Mouse (Mus musculus) granulocyte monocyte progenitor cell, adult 5-6 weeks (primary cell): ENCODE results near the gene Usp36. TPM values are rescaled to one million over a fixed set of nuclear protein-coding genes. Genes with fewer than 3 reads are reported as not detected.
A peak's percentile ranks its signal among the peaks of the same experiment; 100 is the strongest.
"Not testable (repeated sequence)": the region's sequence is repeated elsewhere in the genome, so short reads cannot be mapped to it uniquely, and the experiment has no call there.

Source experiments
- ATAC-seq: replicated peaks from 2 replicates; pipeline ENCODE4 v1.8.0; 2016; ENCODE audit warnings: mild to moderate bottlenecking, moderate TSS enrichment, inconsistent platforms; ENCODE audit not compliant: poor library complexity, severe bottlenecking
- total RNA-seq, 2 experiments: library from RNA; stranded (forward) in 1 of 2; stranded (reverse) in 1 of 2; fragments of 200-712, 200-1000 nt in 1 of 2; fragments of >200 nt in 1 of 2; fragmentation: Nextera tagmentation in 1 of 2; gene quantifications; 2 replicates each; pipeline ENCODE4 v1.2.3; 2014 to 2017

Usp36 gene
- total RNA-seq, 2 experiments from 2014 or later, result 12.5 to 27.6 TPM

DNA sequence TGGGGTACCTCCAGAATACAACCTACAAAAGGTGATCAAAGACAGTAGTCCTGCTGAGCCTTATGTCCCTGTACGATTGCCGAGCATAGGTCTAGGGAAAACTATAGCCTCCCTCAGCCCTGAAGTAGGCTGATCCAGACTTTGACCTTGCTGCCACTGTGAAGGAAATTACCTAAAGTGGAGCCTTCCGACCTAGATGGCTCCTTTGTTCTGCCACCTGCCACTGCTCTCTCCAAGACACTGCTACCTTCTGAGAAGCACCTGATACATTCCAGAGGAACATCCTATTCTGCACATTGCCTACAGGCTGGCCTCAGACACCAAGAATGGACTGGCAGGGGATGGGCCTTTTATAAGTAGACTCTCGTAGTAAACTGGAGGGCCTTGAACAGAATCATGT is 13.9 kb upstream of the Usp36 start:
- ATAC-seq, result not testable (repeated sequence)

- ATAC-seq, result no peak
These were observed 8.8 kb upstream of the Usp36 start for GRCm38 (mm10) chr11:118298810-118299209.

GRCm38 (mm10) chr11:118297967-118298366 is 7.9 kb upstream of the Usp36 start:
- ATAC-seq, result no peak

- ATAC-seq, result no peak
These were observed 5.0 kb upstream of the Usp36 start for GRCm38 (mm10) chr11:118295026-118295425.

DNA sequence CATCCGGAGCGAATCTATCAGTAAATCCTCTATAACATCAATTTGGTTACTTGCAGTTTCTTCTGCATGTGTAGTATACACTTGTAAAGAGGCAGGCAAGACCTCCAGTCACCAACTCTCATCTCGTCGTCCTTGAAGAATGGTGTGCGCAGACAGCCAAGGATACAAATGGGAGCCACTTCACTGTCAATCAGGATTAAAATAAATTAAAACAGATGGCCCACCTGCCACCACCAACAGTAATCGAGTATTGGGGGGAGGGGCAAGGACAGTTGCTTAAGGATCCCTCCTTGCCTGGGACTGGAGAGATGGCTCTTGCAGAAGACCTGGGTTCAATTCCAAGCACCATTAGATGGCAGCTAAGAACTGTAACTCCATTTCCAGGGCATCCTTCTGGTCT is 2.6 kb upstream of the Usp36 start:
- ATAC-seq, result no peak

DNA sequence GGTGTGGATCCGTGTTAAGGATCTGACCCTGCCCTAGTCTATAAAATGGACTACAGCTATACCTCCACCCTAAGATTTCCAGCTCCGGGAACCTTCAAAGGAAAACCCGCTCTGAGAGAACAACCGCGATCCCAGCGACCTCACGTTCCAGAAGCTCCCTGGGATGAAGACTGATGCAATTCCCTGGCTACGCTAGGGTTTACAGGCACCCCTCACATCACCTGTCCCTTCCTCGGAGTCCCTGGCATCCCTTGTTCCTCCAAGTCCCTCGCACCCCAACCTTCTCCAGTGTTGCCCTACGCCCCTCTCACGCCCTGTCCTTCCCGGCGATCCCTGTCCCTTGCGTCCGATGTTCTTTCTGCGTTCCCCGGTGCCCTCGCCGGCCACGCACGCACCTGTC is 482 bp downstream of the Usp36 start:
- ATAC-seq, result no peak

DNA sequence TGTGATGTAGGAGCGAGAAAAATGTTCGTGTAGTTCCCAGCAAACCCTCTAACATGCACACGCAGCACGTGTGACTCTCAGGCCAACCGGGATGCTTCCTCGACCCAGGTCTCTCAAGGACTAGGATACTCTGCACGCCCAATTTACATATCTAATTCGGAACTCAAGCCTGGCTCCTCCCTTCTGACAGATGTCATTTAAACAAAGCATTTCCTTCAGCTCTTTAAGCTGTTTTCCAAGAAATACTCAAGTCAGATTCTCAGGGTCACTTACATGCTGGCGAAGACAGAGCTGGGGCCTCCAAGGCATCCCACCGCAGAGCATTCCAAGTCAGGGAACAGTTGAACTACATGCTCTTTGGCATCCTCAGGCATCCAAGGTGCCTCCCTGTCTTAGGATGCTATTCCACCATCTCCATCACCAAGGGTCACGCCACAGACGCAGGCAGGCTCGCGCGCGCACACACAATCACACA is 970 bp downstream of the Usp36 start:
- peak; percentile 20; the same call in 1 of the 2 replicates for ATAC-seq

DNA sequence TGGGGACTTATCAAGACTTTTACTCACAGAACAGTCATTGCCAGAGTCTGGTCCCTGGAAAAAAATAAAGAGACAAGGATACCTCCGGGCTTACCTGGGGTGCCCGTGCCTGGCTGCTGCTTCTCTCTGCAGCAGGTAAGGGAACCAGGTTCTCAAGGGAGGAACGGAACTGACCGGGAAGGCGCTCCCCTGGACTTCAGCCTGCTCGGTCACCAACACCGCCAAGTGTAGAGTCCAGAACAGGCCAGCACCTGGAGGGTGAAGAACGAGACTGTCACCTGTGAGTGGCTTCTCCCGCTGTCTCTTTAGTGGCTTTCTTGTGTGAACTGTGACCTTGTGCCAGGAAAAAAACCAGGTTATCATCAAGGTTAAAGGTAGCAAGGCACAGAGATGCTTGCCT is 2.5 kb downstream of the Usp36 start:
- ATAC-seq, result no peak

- ATAC-seq, result no peak
These were observed 3.6 kb downstream of the Usp36 start for GRCm38 (mm10) chr11:118286434-118286833.

- no peak for ATAC-seq
These were observed 4.3 kb downstream of the Usp36 start for GRCm38 (mm10) chr11:118285791-118286190.

DNA sequence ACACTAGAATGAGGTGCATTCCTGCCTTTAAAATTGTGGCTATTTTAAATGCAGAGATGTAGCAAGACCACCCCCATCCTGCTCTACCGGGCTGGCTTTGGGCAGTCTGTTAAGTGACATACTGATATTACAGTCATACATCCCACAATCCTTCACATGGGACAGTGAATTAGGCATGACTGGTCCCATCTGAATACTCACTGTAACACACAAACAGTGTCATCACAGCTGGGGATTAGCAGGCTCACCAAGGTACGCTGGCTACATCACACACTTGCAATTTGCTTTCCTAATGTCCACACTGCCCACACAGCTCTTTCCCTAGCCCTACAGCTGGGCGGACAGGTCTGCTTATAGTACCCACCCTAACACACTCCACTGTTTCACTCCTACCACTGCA is 9.8 kb downstream of the Usp36 start:
- no peak for ATAC-seq

DNA sequence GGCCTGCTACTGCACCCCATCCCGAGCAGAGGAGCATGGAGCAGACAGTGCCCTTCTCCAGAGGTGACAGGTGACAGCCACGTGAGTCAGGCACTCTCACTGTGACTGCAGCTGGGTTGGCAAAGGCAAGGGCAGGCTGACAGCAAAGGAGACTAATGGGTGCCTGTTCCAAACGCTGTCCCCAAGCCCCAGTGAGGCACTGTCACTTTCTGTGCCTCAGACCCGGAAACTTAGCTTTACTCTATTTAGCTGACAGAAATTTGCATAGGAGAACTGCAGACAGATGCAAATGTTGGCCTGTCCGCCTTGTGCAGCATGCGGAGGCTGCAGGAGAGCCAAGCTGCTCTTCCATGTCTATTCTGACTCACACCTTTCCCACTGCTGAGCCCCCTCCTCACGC is 13.7 kb downstream of the Usp36 start:
- ATAC-seq, result no peak

- ATAC-seq, result peak; percentile 57
These were observed 15.0 kb downstream of the Usp36 start for GRCm38 (mm10) chr11:118275092-118275491.

DNA sequence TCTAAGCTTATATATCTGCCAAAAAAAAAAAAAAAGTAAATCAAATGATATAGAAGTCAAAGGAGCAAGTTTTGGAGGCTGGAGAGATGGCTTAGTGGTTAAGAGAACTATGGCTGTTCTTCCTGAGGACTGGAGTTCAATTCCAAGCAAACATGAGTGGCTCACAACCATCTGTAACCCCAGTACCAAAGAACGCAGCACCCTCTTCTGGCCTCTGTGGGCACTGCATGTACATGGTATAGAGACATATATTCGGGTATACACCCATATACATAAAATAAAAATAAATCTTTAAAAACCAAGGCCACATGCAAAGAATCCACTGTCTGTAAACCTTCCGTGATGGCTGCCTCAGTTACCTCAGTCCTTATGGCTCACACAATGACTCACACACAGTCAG is 20.2 kb downstream of the Usp36 start:
- no peak for ATAC-seq

- ATAC-seq, result no peak
These were observed 23.4 kb downstream of the Usp36 start for GRCm38 (mm10) chr11:118266666-118267046.

DNA sequence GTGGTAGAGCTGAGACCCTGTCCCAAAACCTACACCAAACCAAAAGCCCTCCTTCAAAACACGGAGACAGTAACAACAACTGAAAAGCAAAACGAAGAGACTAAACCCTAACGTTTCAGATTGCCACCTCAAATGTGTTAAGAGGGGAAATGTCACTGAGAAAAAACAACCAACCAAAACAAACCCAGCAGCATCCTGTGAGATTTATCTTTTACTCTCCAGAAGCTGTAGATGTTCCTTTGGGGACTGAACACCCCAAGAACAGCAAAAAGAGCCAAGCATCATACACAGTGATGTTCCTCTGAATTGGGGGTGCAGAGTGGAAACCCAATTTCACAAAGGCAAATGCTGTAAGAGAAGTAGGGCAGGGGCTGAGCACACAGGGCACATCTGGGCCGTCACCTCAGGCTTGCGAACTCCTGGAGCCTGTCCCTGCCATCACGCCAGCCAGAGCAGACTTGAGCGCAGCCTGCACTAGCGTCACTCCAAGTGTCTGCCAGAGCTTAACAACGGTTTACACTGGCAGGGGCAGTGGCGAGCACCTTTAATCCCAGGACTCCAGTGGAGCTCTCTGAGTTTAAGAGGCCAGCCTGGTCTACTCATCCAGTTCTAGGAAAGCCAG is 23.9 kb downstream of the Usp36 start:
- no peak for ATAC-seq

DNA sequence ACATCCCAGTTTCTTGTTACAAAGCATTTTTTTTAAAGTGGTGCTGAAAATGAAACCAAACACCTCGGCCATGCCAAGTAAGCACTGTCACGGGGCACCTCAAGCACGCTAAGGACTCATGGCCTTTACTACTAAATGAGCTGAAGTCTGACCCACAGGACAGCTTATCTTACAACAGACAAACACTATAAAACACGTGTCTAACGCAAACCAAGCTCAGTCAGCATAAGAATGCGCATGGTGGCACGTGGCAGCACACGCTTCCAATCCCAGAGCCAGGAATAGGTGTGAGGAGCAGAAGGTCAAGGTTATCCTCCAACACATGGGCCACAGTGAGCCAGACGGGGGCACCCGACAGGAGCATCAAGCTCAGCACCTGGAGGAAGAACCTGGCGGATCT is 24.4 kb downstream of the Usp36 start:
- no peak for ATAC-seq

GRCm38 (mm10) chr11:118263146-118263545 is 26.9 kb downstream of the Usp36 start:
- no peak for ATAC-seq

DNA sequence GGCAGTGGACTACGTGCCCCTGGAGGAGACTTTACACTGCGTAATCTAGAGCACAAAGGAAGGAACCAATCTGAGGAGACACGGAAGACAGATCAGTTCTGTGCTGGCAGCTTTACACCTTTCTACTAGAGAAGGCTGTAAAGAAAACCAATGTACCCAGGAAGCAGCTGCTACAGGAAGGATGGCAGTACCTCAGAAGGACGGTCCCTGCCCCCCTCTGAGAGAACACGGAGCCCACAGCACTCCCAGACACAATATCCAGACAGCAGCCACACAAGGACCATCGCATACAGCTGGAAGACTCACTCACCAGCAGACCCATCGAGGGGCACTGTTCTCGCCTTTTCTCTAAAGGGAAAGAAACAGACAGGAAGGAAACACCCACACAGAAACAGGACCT is 30.0 kb downstream of the Usp36 start:
- ATAC-seq, result no peak

DNA sequence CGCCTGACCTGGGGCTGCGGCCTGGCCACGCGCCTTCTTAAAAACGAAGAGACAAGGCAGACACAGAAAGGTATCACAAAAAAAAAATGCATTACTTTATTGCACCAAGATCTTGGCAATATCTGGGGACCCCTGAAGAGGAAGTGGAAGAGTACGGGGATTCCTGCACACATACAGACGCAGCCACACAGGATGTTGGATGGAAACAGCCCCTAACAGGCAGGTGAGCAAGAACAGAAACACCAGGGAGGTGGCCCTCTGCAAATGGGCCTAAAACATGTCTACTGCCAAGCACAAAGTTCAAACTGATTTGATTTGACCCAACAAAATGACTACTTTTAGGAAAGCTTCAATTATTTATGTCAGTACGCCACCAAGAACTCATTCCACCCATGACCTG is 30.5 kb downstream of the Usp36 start:
- ATAC-seq, result no peak

DNA sequence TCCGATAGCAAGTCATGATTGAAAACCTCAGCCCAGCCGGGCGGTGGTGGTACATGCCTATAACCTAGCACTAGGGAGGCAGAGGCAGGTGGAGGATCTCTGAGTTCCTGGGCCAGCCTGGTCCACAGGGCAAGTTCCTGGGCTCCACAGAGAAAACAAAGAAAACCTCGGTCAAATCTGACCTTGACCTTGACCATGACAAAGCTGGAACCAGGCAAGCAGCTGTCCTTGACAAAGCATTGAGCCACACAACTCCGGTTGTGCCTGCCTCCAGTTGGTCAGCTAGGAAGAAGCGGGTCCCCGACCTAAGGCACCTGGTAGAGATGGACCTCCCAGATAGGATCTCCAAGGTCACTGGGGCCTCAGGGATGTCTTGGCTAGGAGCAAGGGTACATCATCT is 33.7 kb downstream of the Usp36 start:
- no peak for ATAC-seq

GRCm38 (mm10) chr11:118254159-118254951 is 35.7 kb downstream of the Usp36 start:
- ATAC-seq, result peak; percentile 92
